Mouse (Mus musculus) heart, postnatal 4 days (tissue): ENCODE data around the gene Hist1h3c. TPM values are rescaled to one million over a fixed set of nuclear protein-coding genes. Genes with fewer than 3 reads are reported as not detected.
"Not testable (repeated sequence)": the region's sequence is repeated elsewhere in the genome, so short reads cannot be mapped to it uniquely, and the experiment has no call there.

Source experiments
- DNase-seq: peaks from one replicate; pipeline ENCODE4 v3.0.0; 2021
- total RNA-seq, 2 experiments: library from RNA; stranded (reverse); gene quantifications; 2 replicates each; pipeline ENCODE4 v1.2.3; 2021

Hist1h3c gene
- total RNA-seq, 2 experiments from 2014 or later = 252 to 264 TPM

GRCm38 (mm10) chr13:23739069-23739921, 6.1 kb downstream of the Hist1h3c start:
- DNase-seq = peak; percentile 92

GRCm38 (mm10) chr13:23738677-23739068, 6.7 kb downstream of the Hist1h3c start, which contains the start of gene Hist1h1c:
Gene Hist1h1c (plus strand): TSS chr13:23738808.
- DNase-seq = peak; percentile 93

GRCm38 (mm10) chr13:23738041-23738440, 7.4 kb downstream of the Hist1h3c start:
- no peak for DNase-seq

- DNase-seq = no peak
Observed at GRCm38 (mm10) chr13:23737091-23737490, 8.3 kb downstream of the Hist1h3c start.

GRCm38 (mm10) chr13:23732156-23732804, 13.1 kb downstream of the Hist1h3c start:
- DNase-seq = peak; percentile 42

- DNase-seq = peak; percentile 25
Observed at GRCm38 (mm10) chr13:23730479-23730878, 14.9 kb downstream of the Hist1h3c start.

GRCm38 (mm10) chr13:23729706-23730105, 15.7 kb downstream of the Hist1h3c start:
- DNase-seq = peak; percentile 1

- DNase-seq = no peak
Observed at GRCm38 (mm10) chr13:23729192-23729525, 16.2 kb downstream of the Hist1h3c start.

GRCm38 (mm10) chr13:23728472-23729191, 16.8 kb downstream of the Hist1h3c start:
- peak; percentile 4 for DNase-seq

GRCm38 (mm10) chr13:23725213-23725612, 20.2 kb downstream of the Hist1h3c start:
- DNase-seq = peak; percentile 2

- peak; percentile 2 for DNase-seq
Observed at GRCm38 (mm10) chr13:23724239-23724638, 21.2 kb downstream of the Hist1h3c start.

- not testable (repeated sequence) for DNase-seq
Observed at GRCm38 (mm10) chr13:23717593-23718245, 27.7 kb downstream of the Hist1h3c start.

- DNase-seq = no peak
Observed at GRCm38 (mm10) chr13:23717176-23717575, 28.2 kb downstream of the Hist1h3c start.

- DNase-seq = no peak
Observed at GRCm38 (mm10) chr13:23716261-23717042, 28.9 kb downstream of the Hist1h3c start.

- DNase-seq = peak; percentile 59
Observed at GRCm38 (mm10) chr13:23710374-23711089, 34.9 kb downstream of the Hist1h3c start, which contains the start of gene Hfe. Gene Hfe (minus strand): TSS chr13:23710854.

- no peak for DNase-seq
Observed at GRCm38 (mm10) chr13:23709714-23710373, 35.6 kb downstream of the Hist1h3c start.

GRCm38 (mm10) chr13:23708654-23709053, 36.7 kb downstream of the Hist1h3c start:
- no peak for DNase-seq

- DNase-seq = no peak
Observed at GRCm38 (mm10) chr13:23708041-23708440, 37.4 kb downstream of the Hist1h3c start.

- DNase-seq = no peak
Observed at GRCm38 (mm10) chr13:23706771-23707170, 38.6 kb downstream of the Hist1h3c start.

GRCm38 (mm10) chr13:23705751-23706356, 39.5 kb downstream of the Hist1h3c start:
- no peak for DNase-seq
